Mouse (Mus musculus) hindbrain, embryonic 11.5 days (tissue): ENCODE results near the gene Arhgef18. TPM values are rescaled to one million over a fixed set of nuclear protein-coding genes. Genes with fewer than 3 reads are reported as not detected.

ENCODE experiments used
- ATAC-seq: fragments of 200-750 bp; cut with Nextera tagmentation; 2 replicates; pipeline ENCODE4 v1.8.0; 2017; ENCODE audit warnings: mild to moderate bottlenecking, moderate TSS enrichment, moderate library complexity; ENCODE audit not compliant: low FRiP score
- DNase-seq: peaks from one replicate; pipeline ENCODE4 v3.0.0-alpha.2; 2015; ENCODE audit warnings: low spot score
- H3K27ac ChIP-seq: fragments of 300-500 bp; sonication (generic); 2 replicates; pipeline ENCODE4 v1.5.1; 2014; ENCODE audit warnings: mild to moderate bottlenecking, low read depth, low read length
- H3K27me3 ChIP-seq: fragments of 300-500 bp; sonication (generic); 2 replicates; pipeline ENCODE4 v1.6.1; 2014; ENCODE audit warnings: mild to moderate bottlenecking, low read length, moderate library complexity, mixed read lengths; ENCODE audit not compliant: control insufficient read depth, insufficient read depth
- H3K36me3 ChIP-seq: fragments of 300-500 bp; sonication (generic); 2 replicates; pipeline ENCODE4 v1.6.1; 2014; ENCODE audit warnings: mild to moderate bottlenecking, low read length, moderate library complexity, mixed read lengths; ENCODE audit not compliant: control insufficient read depth, insufficient read depth
- H3K4me1 ChIP-seq: fragments of 300-500 bp; sonication (generic); replicated peaks from 2 replicates; pipeline ENCODE4 v1.6.1; 2014; ENCODE audit warnings: low read length, mixed read lengths; ENCODE audit not compliant: control insufficient read depth, insufficient read depth
- H3K4me2 ChIP-seq: fragments of 300-500 bp; sonication (generic); replicated peaks from 2 replicates; pipeline ENCODE4 v1.6.1; 2014; ENCODE audit warnings: mild to moderate bottlenecking, low read depth, low read length
- H3K4me3 ChIP-seq: fragments of 300-500 bp; sonication (generic); 2 replicates; pipeline ENCODE4 v1.5.1; 2014; ENCODE audit warnings: low read depth, low read length
- H3K9ac ChIP-seq: fragments of 300-500 bp; sonication (generic); 2 replicates; pipeline ENCODE4 v1.6.1; 2014; ENCODE audit warnings: low read depth, low read length
- H3K9me3 ChIP-seq: fragments of 300-500 bp; sonication (generic); 2 replicates; pipeline ENCODE4 v1.6.1; 2016; ENCODE audit warnings: low read length; ENCODE audit not compliant: control insufficient read depth
- WGBS: fragments of 180-500 bp; shearing (Covaris S2); extraction: QIAGEN DNeasy Blood & Tissue Kit; methylation state at CpG from one replicate; pipeline ENCODE4 v1.1.7; 2014; 5-methylcytosine and 5-hydroxymethylcytosine counted together
- polyA plus RNA-seq: library from polyadenylated mRNA; unstranded; fragments of >200 nt; fragmentation: Nextera tagmentation; extraction: Ambion mirVana; gene quantifications from 2 replicates; pipeline ENCODE4 v1.2.1, GENCODE M21; 2014

The Arhgef18 gene
- polyA plus RNA-seq, 1 experiment from 2014 or later = 10.9 TPM

GRCm38 (mm10) chr8:3354443-3354812 is 38.4 kb upstream of the Arhgef18 start:
- H3K4me2 ChIP-seq = no peak overlapping the region
- ATAC-seq = no peak
- no peaks in the 10 kb centered on the region for H3K27me3 ChIP-seq
- DNase-seq = no peak
- no peaks in the 10 kb centered on the region for H3K4me1 ChIP-seq
- H3K36me3 ChIP-seq = no peaks in the 10 kb centered on the region
- no peak overlapping the region for H3K9ac ChIP-seq
- WGBS = 71% methylated on average over 5 of the region's 5 CpGs
- no peak overlapping the region for H3K4me3 ChIP-seq
- no peak overlapping the region for H3K27ac ChIP-seq
- no peaks in the 10 kb centered on the region for H3K9me3 ChIP-seq

- H3K9me3 ChIP-seq = no peaks in the 10 kb centered on the region
- no peak overlapping the region for H3K9ac ChIP-seq
- WGBS = 86% methylated on average over 6 of the region's 6 CpGs
- no peaks in the 10 kb centered on the region for H3K36me3 ChIP-seq
- no peak overlapping the region for H3K4me2 ChIP-seq
- H3K27ac ChIP-seq = no peak overlapping the region
- ATAC-seq (no peak), DNase-seq (no peak)
- H3K4me3 ChIP-seq = no peak overlapping the region
- no peaks in the 10 kb centered on the region for H3K27me3 ChIP-seq
- H3K4me1 ChIP-seq = no peaks in the 10 kb centered on the region
Measured at GRCm38 (mm10) chr8:3355586-3355985, 37.2 kb upstream of the Arhgef18 start.

GRCm38 (mm10) chr8:3358060-3358459 is 34.7 kb upstream of the Arhgef18 start:
- Histone ChIP-seq H3K4me3 (no peak overlapping the region), H3K9me3 (no peaks in the 10 kb centered on the region), H3K4me2 (no peak overlapping the region), H3K4me1 (no peaks in the 10 kb centered on the region), H3K36me3 (no peaks in the 10 kb centered on the region), H3K27ac (no peak overlapping the region), H3K9ac (no peak overlapping the region), H3K27me3 (no peaks in the 10 kb centered on the region)
- ATAC-seq (peak; percentile 58), DNase-seq (peak; percentile 87)
- WGBS = 9% methylated on average over 4 of the region's 4 CpGs

GRCm38 (mm10) chr8:3367086-3367485 is 25.7 kb upstream of the Arhgef18 start:
- Histone ChIP-seq H3K9ac (no peak overlapping the region), H3K4me3 (no peak overlapping the region), H3K4me2 (no peak overlapping the region), H3K9me3 (no peaks in the 10 kb centered on the region), H3K27ac (no peak overlapping the region), H3K36me3 (no peaks in the 10 kb centered on the region), H3K27me3 (no peaks in the 10 kb centered on the region), H3K4me1 (no peaks in the 10 kb centered on the region)
- DNase-seq (no peak), ATAC-seq (no peak)
- 82% methylated on average over 5 of the region's 5 CpGs for WGBS

GRCm38 (mm10) chr8:3368091-3368490 is 24.7 kb upstream of the Arhgef18 start:
- DNase-seq (no peak), ATAC-seq (no peak)
- no peak overlapping the region for H3K9ac ChIP-seq
- H3K27me3 ChIP-seq = no peaks in the 10 kb centered on the region
- H3K36me3 ChIP-seq = no peaks in the 10 kb centered on the region
- 85% methylated on average over 1 of the region's 1 CpGs for WGBS
- no peaks in the 10 kb centered on the region for H3K4me1 ChIP-seq
- no peak overlapping the region for H3K27ac ChIP-seq
- no peak overlapping the region for H3K4me2 ChIP-seq
- no peaks in the 10 kb centered on the region for H3K9me3 ChIP-seq
- no peak overlapping the region for H3K4me3 ChIP-seq

- Histone ChIP-seq H3K9ac (no peak overlapping the region), H3K36me3 (no peaks in the 10 kb centered on the region), H3K4me3 (no peak overlapping the region), H3K27me3 (no peaks in the 10 kb centered on the region), H3K27ac (no peak overlapping the region), H3K4me2 (no peak overlapping the region), H3K4me1 (no peaks in the 10 kb centered on the region), H3K9me3 (no peaks in the 10 kb centered on the region)
- ATAC-seq = no peak
- DNase-seq = no peak
Measured at GRCm38 (mm10) chr8:3375748-3376147, 17.1 kb upstream of the Arhgef18 start.

- 73% methylated on average over 11 of the region's 11 CpGs for WGBS
- no peaks in the 10 kb centered on the region for H3K4me1 ChIP-seq
- H3K4me3 ChIP-seq = no peak overlapping the region
- H3K27ac ChIP-seq = no peak overlapping the region
- ATAC-seq = no peak
- DNase-seq = no peak
- H3K9me3 ChIP-seq = no peaks in the 10 kb centered on the region
- no peak overlapping the region for H3K9ac ChIP-seq
- H3K4me2 ChIP-seq = no peak overlapping the region
- no peaks in the 10 kb centered on the region for H3K36me3 ChIP-seq
- H3K27me3 ChIP-seq = no peaks in the 10 kb centered on the region
Measured at GRCm38 (mm10) chr8:3376641-3377274, 16.0 kb upstream of the Arhgef18 start.

GRCm38 (mm10) chr8:3387286-3387685 is 5.5 kb upstream of the Arhgef18 start:
- no peaks in the 10 kb centered on the region for H3K4me1 ChIP-seq
- no peak overlapping the region for H3K4me3 ChIP-seq
- no peak overlapping the region for H3K9ac ChIP-seq
- 33% methylated on average over 6 of the region's 6 CpGs for WGBS
- no peaks in the 10 kb centered on the region for H3K36me3 ChIP-seq
- ATAC-seq (peak; percentile 63), DNase-seq (peak; percentile 79)
- no peak overlapping the region for H3K27ac ChIP-seq
- no peak overlapping the region for H3K4me2 ChIP-seq
- no peaks in the 10 kb centered on the region for H3K9me3 ChIP-seq
- no peaks in the 10 kb centered on the region for H3K27me3 ChIP-seq

GRCm38 (mm10) chr8:3388591-3389338 is 4.0 kb upstream of the Arhgef18 start:
- H3K4me2 ChIP-seq = no peak overlapping the region
- H3K9ac ChIP-seq = no peak overlapping the region
- no peaks in the 10 kb centered on the region for H3K36me3 ChIP-seq
- no peak for ATAC-seq
- no peak overlapping the region for H3K27ac ChIP-seq
- no peaks in the 10 kb centered on the region for H3K27me3 ChIP-seq
- no peak overlapping the region for H3K4me3 ChIP-seq
- 76% methylated on average over 9 of the region's 9 CpGs for WGBS
- DNase-seq = no peak
- H3K4me1 ChIP-seq = no peaks in the 10 kb centered on the region
- H3K9me3 ChIP-seq = no peaks in the 10 kb centered on the region
